Mouse (Mus musculus): Measurements from ENCODE around the gene Mbnl2. TPM values are rescaled to one million over a fixed set of nuclear protein-coding genes. Genes with fewer than 3 reads are reported as not detected.
"Not testable (repeated sequence)": the region's sequence is repeated elsewhere in the genome, so short reads cannot be mapped to it uniquely, and the experiment has no call there.

Gene Mbnl2
- total and polyA plus RNA-seq, 2 experiments from 2014 or later = 23.9 to 58.6 TPM

GRCm38 (mm10) chr14:120355742-120356440 lies 80.4 kb downstream of the Mbnl2 start:
- H3K27ac ChIP-seq (ENCODE audit: low read depth, low read length) = no peak overlapping the region
- peaks cover 8% of the 10 kb centered on the region; the same call in 1 of the 2 replicates for H3K4me1 ChIP-seq (ENCODE audit: insufficient read depth)
- H3K9me3 ChIP-seq (ENCODE audit: low read length) = no peaks in the 10 kb centered on the region
- H3K27me3 ChIP-seq (ENCODE audit: insufficient read depth, low read length) = no peaks in the 10 kb centered on the region
- 72% methylated on average over 10 of the region's 10 CpGs for WGBS
- no peak overlapping the region for H3K4me3 ChIP-seq (ENCODE audit: low read depth, low read length)
- DNase-seq (no peak), ATAC-seq (0 out of 2 replicates have a peak, but pooled peaks have one; percentile 8)
- no peaks in the 10 kb centered on the region for H3K36me3 ChIP-seq (ENCODE audit: insufficient read depth)
- H3K9ac ChIP-seq = no peak overlapping the region
- no peak for TF ChIP-seq CTCF (IDR thresholded peaks at IDR 0.05; ENCODE audit: low read depth)
- no peak overlapping the region for H3K4me2 ChIP-seq (ENCODE audit: low read depth)

GRCm38 (mm10) chr14:120357321-120358070 lies 82.0 kb downstream of the Mbnl2 start:
- TF ChIP-seq CTCF (IDR thresholded peaks at IDR 0.05; ENCODE audit: low read depth) = no peak
- H3K9ac ChIP-seq = no peak overlapping the region
- no peaks in the 10 kb centered on the region for H3K36me3 ChIP-seq (ENCODE audit: insufficient read depth)
- no peak overlapping the region for H3K27ac ChIP-seq (ENCODE audit: low read depth, low read length)
- DNase-seq (no peak), ATAC-seq (no peak)
- H3K9me3 ChIP-seq (ENCODE audit: low read length) = no peaks in the 10 kb centered on the region
- H3K27me3 ChIP-seq (ENCODE audit: insufficient read depth, low read length) = no peaks in the 10 kb centered on the region
- H3K4me2 ChIP-seq (ENCODE audit: low read depth) = no peak overlapping the region
- H3K4me3 ChIP-seq (ENCODE audit: low read depth, low read length) = no peak overlapping the region
- peaks cover 8% of the 10 kb centered on the region; the same call in 1 of the 2 replicates for H3K4me1 ChIP-seq (ENCODE audit: insufficient read depth)
- WGBS = 98% methylated on average over 19 of the region's 19 CpGs

GRCm38 (mm10) chr14:120359608-120360007 lies 84.1 kb downstream of the Mbnl2 start:
- H3K9me3 ChIP-seq (ENCODE audit: low read length); H3K9ac ChIP-seq; H3K4me2 ChIP-seq (ENCODE audit: low read depth); DNase-seq; H3K27me3 ChIP-seq (ENCODE audit: insufficient read depth, low read length); H3K4me1 ChIP-seq (ENCODE audit: insufficient read depth); H3K36me3 ChIP-seq (ENCODE audit: insufficient read depth); H3K4me3 ChIP-seq (ENCODE audit: low read depth, low read length); H3K27ac ChIP-seq (ENCODE audit: low read depth, low read length); ATAC-seq: not testable (repeated sequence)
- WGBS = 95% methylated on average over 8 of the region's 8 CpGs

- 83% methylated on average over 6 of the region's 6 CpGs for WGBS
- Histone ChIP-seq H3K4me2 (ENCODE audit: low read depth) (no peak overlapping the region), H3K9ac (no peak overlapping the region), H3K9me3 (ENCODE audit: low read length) (no peaks in the 10 kb centered on the region), H3K27ac (ENCODE audit: low read depth, low read length) (no peak overlapping the region), H3K36me3 (ENCODE audit: insufficient read depth) (no peaks in the 10 kb centered on the region), H3K4me1 (ENCODE audit: insufficient read depth) (no peaks in the 10 kb centered on the region), H3K4me3 (ENCODE audit: low read depth, low read length) (no peak overlapping the region), H3K27me3 (ENCODE audit: insufficient read depth, low read length) (no peaks in the 10 kb centered on the region)
- no peak for ATAC-seq
- no peak for DNase-seq
- no peak for TF ChIP-seq CTCF (IDR thresholded peaks at IDR 0.05; ENCODE audit: low read depth)
These were observed 85.7 kb downstream of the Mbnl2 start for GRCm38 (mm10) chr14:120361121-120361520.

GRCm38 (mm10) chr14:120362409-120362992 lies 87.0 kb downstream of the Mbnl2 start:
- H3K4me1 ChIP-seq (ENCODE audit: insufficient read depth) = no peaks in the 10 kb centered on the region
- no peak overlapping the region for H3K27ac ChIP-seq (ENCODE audit: low read depth, low read length)
- TF ChIP-seq CTCF (IDR thresholded peaks at IDR 0.05; ENCODE audit: low read depth) = no peak
- no peaks in the 10 kb centered on the region for H3K36me3 ChIP-seq (ENCODE audit: insufficient read depth)
- H3K4me3 ChIP-seq (ENCODE audit: low read depth, low read length) = no peak overlapping the region
- no peaks in the 10 kb centered on the region for H3K27me3 ChIP-seq (ENCODE audit: insufficient read depth, low read length)
- no peak overlapping the region for H3K4me2 ChIP-seq (ENCODE audit: low read depth)
- ATAC-seq (no peak), DNase-seq (no peak)
- no peaks in the 10 kb centered on the region for H3K9me3 ChIP-seq (ENCODE audit: low read length)
- WGBS = 56% methylated on average over 8 of the region's 8 CpGs
- H3K9ac ChIP-seq = no peak overlapping the region

- H3K4me3 ChIP-seq (ENCODE audit: low read depth, low read length) = no peak overlapping the region
- no peak for TF ChIP-seq CTCF (IDR thresholded peaks at IDR 0.05; ENCODE audit: low read depth)
- DNase-seq (no peak), ATAC-seq (no peak)
- no peaks in the 10 kb centered on the region for H3K4me1 ChIP-seq (ENCODE audit: insufficient read depth)
- no peak overlapping the region for H3K9ac ChIP-seq
- 77% methylated on average over 8 of the region's 8 CpGs for WGBS
- no peaks in the 10 kb centered on the region for H3K27me3 ChIP-seq (ENCODE audit: insufficient read depth, low read length)
- no peak overlapping the region for H3K27ac ChIP-seq (ENCODE audit: low read depth, low read length)
- H3K4me2 ChIP-seq (ENCODE audit: low read depth) = no peak overlapping the region
- no peaks in the 10 kb centered on the region for H3K36me3 ChIP-seq (ENCODE audit: insufficient read depth)
- no peaks in the 10 kb centered on the region for H3K9me3 ChIP-seq (ENCODE audit: low read length)
These were observed 87.8 kb downstream of the Mbnl2 start for GRCm38 (mm10) chr14:120363090-120363818.
